Mouse (Mus musculus) embryonic facial prominence, embryonic 10.5 days (tissue): ENCODE measurements around the gene Trip6. TPM values are rescaled to one million over a fixed set of nuclear protein-coding genes. Genes with fewer than 3 reads are reported as not detected.
"Not testable (repeated sequence)": the region's sequence is repeated elsewhere in the genome, so short reads cannot be mapped to it uniquely, and the experiment has no call there.

Source experiments
- DNase-seq: peaks from one replicate; pipeline ENCODE4 v3.0.0-alpha.2; 2017; ENCODE audit warnings: low spot score
- H3K27ac ChIP-seq: fragments of 300-500 bp; sonication (generic); replicated peaks from 2 replicates; pipeline ENCODE4 v1.5.1; 2016; ENCODE audit warnings: mild to moderate bottlenecking
- H3K27me3 ChIP-seq: fragments of 300-500 bp; sonication (generic); replicated peaks from 2 replicates; pipeline ENCODE4 v1.6.1; 2016; ENCODE audit warnings: low read depth, mild to moderate bottlenecking; ENCODE audit not compliant: poor library complexity, severe bottlenecking
- H3K36me3 ChIP-seq: fragments of 300-500 bp; sonication (generic); replicated peaks from 2 replicates; pipeline ENCODE4 v1.6.1; 2016; ENCODE audit warnings: mild to moderate bottlenecking, moderate library complexity
- H3K4me1 ChIP-seq: fragments of 300-500 bp; sonication (generic); 2 replicates; pipeline ENCODE4 v1.6.1; 2016
- H3K4me3 ChIP-seq: fragments of 300-500 bp; sonication (generic); 2 replicates; pipeline ENCODE4 v1.5.1; 2016; ENCODE audit warnings: mild to moderate bottlenecking, moderate library complexity
- H3K9me3 ChIP-seq: fragments of 300-500 bp; sonication (generic); 2 replicates; pipeline ENCODE4 v1.6.1; 2016; ENCODE audit warnings: mild to moderate bottlenecking
- WGBS: fragments of 180-500 bp; shearing (Covaris S2); methylation state at CpG from one replicate; pipeline ENCODE4 v1.1.7; 2016; 5-methylcytosine and 5-hydroxymethylcytosine counted together
- polyA plus RNA-seq: library from polyadenylated mRNA; unstranded; fragments of >200 nt; fragmentation: Nextera tagmentation; extraction: Ambion mirVana; gene quantifications from 2 replicates; pipeline ENCODE4 v1.2.1, GENCODE M21; 2016

The Trip6 gene
- polyA plus RNA-seq, 1 experiment from 2014 or later, result 76.2 TPM

GRCm38 (mm10) chr5:137291381-137291926, 22.8 kb downstream of the Trip6 start:
- Histone ChIP-seq H3K4me3 (peak overlapping the region; percentile 59; the same call in 1 of the 2 replicates), H3K4me1 (peaks cover 62% of the 10 kb centered on the region)

GRCm38 (mm10) chr5:137290677-137291076, 23.5 kb downstream of the Trip6 start:
- peaks cover 58% of the 10 kb centered on the region for H3K4me1 ChIP-seq
- H3K27ac ChIP-seq, result no peak overlapping the region
- WGBS, result 22% methylated on average over 15 of the region's 15 CpGs
- H3K27me3 ChIP-seq, result peaks cover 66% of the 10 kb centered on the region
- H3K4me3 ChIP-seq, result peak overlapping the region; percentile 59
- peaks cover 11% of the 10 kb centered on the region for H3K36me3 ChIP-seq
- DNase-seq, result peak; percentile 62
- no peaks in the 10 kb centered on the region for H3K9me3 ChIP-seq

More at GRCm38 (mm10) chr5:137291381-137291926, 22.8 kb downstream of the Trip6 start:
- WGBS, result 75% methylated on average over 15 of the region's 15 CpGs
- Histone ChIP-seq H3K27ac (no peak overlapping the region), H3K36me3 (peaks cover 19% of the 10 kb centered on the region), H3K9me3 (no peaks in the 10 kb centered on the region), H3K27me3 (peaks cover 66% of the 10 kb centered on the region)
- no peak for DNase-seq

GRCm38 (mm10) chr5:137289591-137290365, 24.4 kb downstream of the Trip6 start:
- WGBS, result 52% methylated on average over 13 of the region's 13 CpGs
- peak overlapping the region; percentile 59 for H3K4me3 ChIP-seq
- peaks cover 49% of the 10 kb centered on the region for H3K4me1 ChIP-seq
- H3K27ac ChIP-seq, result peak overlapping the region; percentile 37; the same call in 1 of the 2 replicates
- H3K27me3 ChIP-seq, result peaks cover 66% of the 10 kb centered on the region
- no peaks in the 10 kb centered on the region for H3K9me3 ChIP-seq
- DNase-seq, result no peak
- H3K36me3 ChIP-seq, result peaks cover 2% of the 10 kb centered on the region

GRCm38 (mm10) chr5:137288999-137289470, 25.2 kb downstream of the Trip6 start:
- H3K27ac ChIP-seq, result peak overlapping the region; percentile 65

GRCm38 (mm10) chr5:137287953-137288743, 26.1 kb downstream of the Trip6 start:
- peak; percentile 53 for DNase-seq
- peaks cover 37% of the 10 kb centered on the region for H3K4me1 ChIP-seq
- no peaks in the 10 kb centered on the region; the same call in 1 of the 2 replicates for H3K9me3 ChIP-seq
- peak overlapping the region; percentile 59 for H3K4me3 ChIP-seq
- H3K27ac ChIP-seq, result peak overlapping the region; percentile 65
- peaks cover 64% of the 10 kb centered on the region for H3K27me3 ChIP-seq
- H3K36me3 ChIP-seq, result no peaks in the 10 kb centered on the region
- under 1% methylated on average over 65 of the region's 65 CpGs for WGBS

More at GRCm38 (mm10) chr5:137288999-137289470, 25.2 kb downstream of the Trip6 start:
- no peaks in the 10 kb centered on the region for H3K36me3 ChIP-seq
- peak; percentile 68 for DNase-seq
- 4% methylated on average over 25 of the region's 25 CpGs for WGBS
- peak overlapping the region; percentile 59 for H3K4me3 ChIP-seq
- H3K4me1 ChIP-seq, result peaks cover 46% of the 10 kb centered on the region
- H3K9me3 ChIP-seq, result no peaks in the 10 kb centered on the region
- peaks cover 66% of the 10 kb centered on the region for H3K27me3 ChIP-seq

- Histone ChIP-seq H3K27me3 (peaks cover 56% of the 10 kb centered on the region), H3K9me3 (no peaks in the 10 kb centered on the region; the same call in 1 of the 2 replicates), H3K27ac (peak within 1 kb of the TSS; percentile 65), H3K4me3 (peak within 1 kb of the TSS; percentile 59), H3K36me3 (no peaks in the 10 kb centered on the region), H3K4me1 (peaks cover 32% of the 10 kb centered on the region)
- WGBS, result 1% methylated on average over 40 of the region's 40 CpGs
- peak; percentile 65 for DNase-seq
Observed at GRCm38 (mm10) chr5:137287032-137287952, 26.9 kb downstream of the Trip6 start, which contains the start of gene Ache. Ache (plus strand) TSS chr5:137287519.

- 1% methylated on average over 16 of the region's 16 CpGs for WGBS
Observed at GRCm38 (mm10) chr5:137286655-137287031, 27.6 kb downstream of the Trip6 start.

GRCm38 (mm10) chr5:137285986-137286385, 28.2 kb downstream of the Trip6 start:
- WGBS, result 50% methylated on average over 7 of the region's 7 CpGs
- peaks cover 43% of the 10 kb centered on the region for H3K27me3 ChIP-seq
- no peak overlapping the region for H3K4me3 ChIP-seq
- DNase-seq, result no peak
- peaks cover 32% of the 10 kb centered on the region for H3K4me1 ChIP-seq
- no peak overlapping the region for H3K27ac ChIP-seq
- H3K9me3 ChIP-seq, result no peaks in the 10 kb centered on the region; the same call in 1 of the 2 replicates
- no peaks in the 10 kb centered on the region for H3K36me3 ChIP-seq

More at GRCm38 (mm10) chr5:137286655-137287031, 27.6 kb downstream of the Trip6 start:
- Histone ChIP-seq H3K27ac (peak overlapping the region; percentile 61; the same call in 1 of the 2 replicates), H3K36me3 (no peaks in the 10 kb centered on the region), H3K4me3 (peak overlapping the region; percentile 59), H3K27me3 (peaks cover 49% of the 10 kb centered on the region), H3K9me3 (no peaks in the 10 kb centered on the region; the same call in 1 of the 2 replicates), H3K4me1 (peaks cover 32% of the 10 kb centered on the region)
- peak; percentile 90 for DNase-seq

GRCm38 (mm10) chr5:137285045-137285444, 29.2 kb downstream of the Trip6 start:
- Histone ChIP-seq H3K4me3 (no peak overlapping the region), H3K9me3 (no peaks in the 10 kb centered on the region; the same call in 1 of the 2 replicates), H3K36me3 (no peaks in the 10 kb centered on the region), H3K4me1 (peaks cover 28% of the 10 kb centered on the region), H3K27ac (no peak overlapping the region), H3K27me3 (peaks cover 33% of the 10 kb centered on the region)
- 64% methylated on average over 5 of the region's 5 CpGs for WGBS
- peak; percentile 36 for DNase-seq

- Histone ChIP-seq H3K27me3 (peaks cover 27% of the 10 kb centered on the region), H3K4me1 (peaks cover 27% of the 10 kb centered on the region)
- H3K36me3 ChIP-seq, DNase-seq, H3K4me3 ChIP-seq, H3K27ac ChIP-seq, H3K9me3 ChIP-seq: not testable (repeated sequence)
- 78% methylated on average over 5 of the region's 6 CpGs for WGBS
Observed at GRCm38 (mm10) chr5:137284411-137284810, 29.8 kb downstream of the Trip6 start.
